Mouse (Mus musculus) small intestine, adult 2 months (tissue): ENCODE results near the gene Msl3.

Experiments
- CTCF ChIP-seq: fragments of 200-500 bp; IDR thresholded peaks from 2 replicates; pipeline ENCODE4 v1.5.1; 2012; ENCODE audit warnings: low read depth, mild to moderate bottlenecking, control low read depth, inconsistent platforms, low read length, moderate library complexity, mixed read lengths; ENCODE audit not compliant: insufficient replicate concordance, insufficient read length; ENCODE audit errors: extremely low read depth
- POLR2A ChIP-seq: fragments of 200-500 bp; IDR thresholded peaks from 2 replicates; pipeline ENCODE4 v1.6.1; 2012; ENCODE audit warnings: low read depth, mild to moderate bottlenecking, control low read depth, inconsistent platforms, low read length, moderate library complexity

DNA sequence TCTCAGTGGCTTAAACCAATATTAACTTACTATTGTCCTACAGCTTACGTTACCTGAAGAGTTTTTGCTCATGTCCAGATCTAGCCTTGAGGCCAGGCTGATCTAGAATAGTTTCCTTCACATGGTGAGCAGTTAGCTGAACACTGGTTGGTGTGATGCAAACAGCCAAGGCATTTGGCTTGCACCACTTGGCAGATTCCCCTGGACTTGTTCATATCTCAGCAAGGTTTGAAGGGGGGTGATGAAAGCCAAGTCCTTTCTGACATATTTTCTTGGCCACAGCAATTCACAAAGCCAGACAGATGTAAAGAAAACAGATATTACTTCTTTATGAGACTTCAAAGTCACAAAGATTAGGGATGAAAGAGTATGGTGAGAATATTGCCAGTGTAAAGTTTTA is 30.2 kb downstream of the Msl3 start:
- TF ChIP-seq CTCF (no peak), POLR2A (no peak)
